Mouse (Mus musculus) forebrain, embryonic 10.5 days (tissue): ENCODE measurements around the gene Lrrn4cl. TPM values are rescaled to one million over a fixed set of nuclear protein-coding genes. Genes with fewer than 3 reads are reported as not detected.
A peak's percentile ranks its signal among the peaks of the same experiment; 100 is the strongest.

Experiments
- DNase-seq: peaks from one replicate; pipeline ENCODE4 v3.0.0-alpha.2; 2017; ENCODE audit warnings: low spot score; ENCODE audit errors: extremely low spot score
- H3K27ac ChIP-seq: fragments of 300-500 bp; sonication (generic); 2 replicates; pipeline ENCODE4 v1.5.1; 2016; ENCODE audit warnings: mild to moderate bottlenecking
- H3K27me3 ChIP-seq: fragments of 300-500 bp; sonication (generic); 2 replicates; pipeline ENCODE4 v1.6.1; 2016; ENCODE audit warnings: mild to moderate bottlenecking; ENCODE audit not compliant: poor library complexity, severe bottlenecking
- H3K36me3 ChIP-seq: fragments of 300-500 bp; sonication (generic); replicated peaks from 2 replicates; pipeline ENCODE4 v1.6.1; 2016; ENCODE audit warnings: mild to moderate bottlenecking, moderate library complexity
- H3K4me1 ChIP-seq: fragments of 300-500 bp; sonication (generic); 2 replicates; pipeline ENCODE4 v1.6.1; 2016
- H3K4me3 ChIP-seq: fragments of 300-500 bp; sonication (generic); 2 replicates; pipeline ENCODE4 v1.5.1; 2016; ENCODE audit warnings: mild to moderate bottlenecking, moderate library complexity
- H3K9me3 ChIP-seq: fragments of 300-500 bp; sonication (generic); 2 replicates; pipeline ENCODE4 v1.6.1; 2016; ENCODE audit warnings: mild to moderate bottlenecking, moderate library complexity
- WGBS: fragments of 180-500 bp; shearing (Covaris S2); methylation state at CpG from one replicate; pipeline ENCODE4 v1.1.7; 2016; 5-methylcytosine and 5-hydroxymethylcytosine counted together
- polyA plus RNA-seq: library from polyadenylated mRNA; unstranded; fragments of >200 nt; fragmentation: Nextera tagmentation; extraction: Ambion mirVana; gene quantifications from 2 replicates; pipeline ENCODE4 v1.2.1, GENCODE M21; 2016

The Lrrn4cl gene
- polyA plus RNA-seq, 1 experiment from 2014 or later: 0.99 TPM

DNA sequence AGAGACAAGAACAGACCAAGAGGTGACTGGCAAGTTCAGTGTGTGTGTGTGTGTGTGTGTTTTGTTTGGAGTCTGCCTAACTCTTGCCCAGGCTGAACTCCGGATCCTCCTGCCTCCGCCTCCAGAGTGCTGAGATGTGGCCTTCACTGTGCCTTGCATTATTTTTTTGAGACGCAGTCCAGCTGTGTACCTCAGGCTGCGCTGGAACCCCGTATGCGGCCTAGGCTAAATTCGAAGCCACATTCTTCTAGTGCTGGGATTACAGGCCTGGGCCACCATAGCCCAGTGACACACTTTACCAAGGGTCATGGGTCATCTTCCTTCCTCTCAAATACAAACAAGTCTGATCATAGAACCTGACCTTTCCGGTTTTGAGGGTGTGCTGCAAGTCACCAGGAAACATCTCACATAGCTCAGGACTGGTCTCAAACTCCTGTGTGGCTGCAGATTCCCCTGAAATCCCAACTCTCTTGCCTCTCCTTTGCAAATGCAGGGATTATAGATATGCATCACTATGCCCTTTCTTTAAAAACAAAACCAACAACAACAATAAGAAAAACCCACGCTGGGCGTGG, 21.8 kb downstream of the Lrrn4cl start:
- 80% methylated on average over 10 of the region's 10 CpGs for WGBS
- H3K27ac ChIP-seq: peak overlapping the region; percentile 93
- H3K9me3 ChIP-seq: no peaks in the 10 kb centered on the region
- no peak for DNase-seq
- H3K4me3 ChIP-seq: peak overlapping the region; percentile 99
- no peaks in the 10 kb centered on the region for H3K27me3 ChIP-seq
- H3K36me3 ChIP-seq: peaks cover 44% of the 10 kb centered on the region
- H3K4me1 ChIP-seq: peaks cover 14% of the 10 kb centered on the region

DNA sequence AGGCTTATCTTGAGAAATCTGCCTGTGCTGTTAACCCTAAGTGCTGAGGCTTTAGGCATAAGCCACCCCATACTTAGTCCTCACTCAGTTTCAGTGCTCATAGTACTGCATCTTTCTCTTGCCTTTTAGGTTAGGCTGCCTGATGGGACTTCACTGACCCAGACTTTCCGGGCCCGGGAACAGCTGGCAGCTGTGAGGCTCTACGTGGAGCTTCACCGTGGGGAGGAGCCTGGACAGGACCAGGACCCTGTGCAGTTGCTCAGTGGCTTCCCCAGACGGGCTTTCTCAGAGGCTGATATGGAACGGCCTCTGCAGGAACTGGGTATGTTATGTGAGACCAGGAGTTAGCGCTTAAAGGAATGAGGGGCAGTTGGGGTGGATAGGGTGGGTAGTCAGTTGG, 24.5 kb downstream of the Lrrn4cl start:
- DNase-seq: no peak
- H3K9me3 ChIP-seq: no peaks in the 10 kb centered on the region
- WGBS: 91% methylated on average over 7 of the region's 7 CpGs
- no peaks in the 10 kb centered on the region for H3K27me3 ChIP-seq
- no peak overlapping the region for H3K4me3 ChIP-seq
- peaks cover 22% of the 10 kb centered on the region for H3K4me1 ChIP-seq
- peaks cover 54% of the 10 kb centered on the region for H3K36me3 ChIP-seq
- no peak overlapping the region for H3K27ac ChIP-seq

DNA sequence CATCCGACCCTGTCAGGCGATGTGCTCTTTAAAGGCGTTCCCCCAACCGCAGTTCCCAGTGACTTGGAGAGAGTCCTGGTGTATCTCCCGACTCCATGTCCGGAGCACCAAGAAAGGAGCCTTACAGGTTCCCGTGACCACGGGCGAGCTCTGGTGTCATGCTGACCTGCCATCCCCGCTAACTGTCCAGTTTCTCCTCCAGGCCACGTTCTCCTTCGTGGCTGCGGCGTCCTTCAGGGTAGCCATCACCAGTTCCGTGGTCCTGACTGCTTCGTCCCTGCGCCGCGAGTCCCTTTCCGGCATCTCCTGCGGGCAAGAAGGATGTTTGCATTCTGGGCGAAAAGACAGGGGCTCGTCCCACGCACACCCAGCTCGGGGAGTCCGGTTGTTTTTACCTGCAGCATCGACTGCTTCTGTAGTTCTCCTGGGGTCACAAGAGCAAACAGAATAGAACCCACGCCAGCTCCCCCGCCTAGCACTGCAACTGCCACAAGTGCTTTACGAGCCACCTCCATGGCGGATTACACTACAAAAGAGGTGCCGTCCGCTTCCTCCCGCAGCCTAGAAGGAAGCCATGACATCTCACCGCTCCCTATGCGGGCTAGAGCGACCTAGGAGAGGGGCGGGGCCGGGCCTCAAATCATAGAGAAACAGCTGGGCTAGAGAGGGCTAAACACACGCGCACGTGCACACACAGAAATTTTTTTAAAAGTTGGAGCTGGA, 29.9 kb downstream of the Lrrn4cl start, which contains the start of gene Uqcc3:
TSS of gene Uqcc3 (minus strand) at position 613 of the 723 bp plus-strand sequence.
- WGBS: under 1% methylated on average over 42 of the region's 42 CpGs
- peak within 1 kb of the TSS; percentile 89 for H3K4me3 ChIP-seq
- DNase-seq: peak; percentile 82
- no peaks in the 10 kb centered on the region for H3K9me3 ChIP-seq
- H3K36me3 ChIP-seq: peaks cover 29% of the 10 kb centered on the region
- H3K27ac ChIP-seq: peak within 1 kb of the TSS; percentile 89
- peaks cover 16% of the 10 kb centered on the region for H3K4me1 ChIP-seq
- no peaks in the 10 kb centered on the region for H3K27me3 ChIP-seq

DNA sequence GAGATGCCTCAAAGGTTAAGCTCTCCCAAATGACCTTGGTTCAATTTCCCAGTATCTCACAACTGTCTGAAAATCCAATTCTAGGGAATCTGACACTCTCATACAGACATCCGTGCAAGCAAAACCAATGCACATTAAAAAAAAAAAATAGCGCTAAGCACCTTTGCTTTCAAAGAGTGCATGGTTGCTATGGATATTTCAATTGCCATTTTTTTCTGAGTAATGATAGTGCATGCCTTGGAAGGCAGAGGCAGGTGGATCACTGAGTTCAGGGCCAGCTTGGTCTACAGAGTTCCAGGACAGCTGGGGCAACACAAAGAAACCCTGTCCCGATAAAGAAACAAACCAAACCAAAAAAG, 30.4 kb downstream of the Lrrn4cl start:
- peaks cover 16% of the 10 kb centered on the region for H3K4me1 ChIP-seq
- 18% methylated on average over 3 of the region's 3 CpGs for WGBS
- H3K36me3 ChIP-seq: peaks cover 24% of the 10 kb centered on the region
- peak overlapping the region; percentile 89 for H3K27ac ChIP-seq
- peak overlapping the region; percentile 89 for H3K4me3 ChIP-seq
- no peaks in the 10 kb centered on the region for H3K9me3 ChIP-seq
- no peak for DNase-seq
- H3K27me3 ChIP-seq: no peaks in the 10 kb centered on the region

DNA sequence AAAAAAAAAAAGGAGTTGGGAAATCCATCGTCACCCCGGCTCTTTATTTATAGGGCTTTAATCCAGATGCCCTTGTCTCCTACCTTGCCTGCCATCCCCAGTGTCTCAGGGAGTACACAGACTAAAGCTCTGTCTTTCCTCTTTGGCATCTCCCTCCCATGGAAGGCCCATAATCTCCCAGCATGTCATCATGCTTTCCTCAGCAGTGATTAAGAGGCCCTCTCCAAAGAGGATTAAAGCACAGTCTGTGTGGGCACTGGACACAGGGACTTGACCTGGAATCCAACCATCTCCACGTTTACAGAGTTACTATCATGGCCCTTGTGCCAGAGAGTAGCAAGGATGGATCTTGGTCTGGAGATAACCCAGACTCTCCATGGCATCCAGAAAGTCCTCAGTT, 33.0 kb downstream of the Lrrn4cl start, which contains the start of the genes Lbhd1 and Gm49403:
TSS of gene Lbhd1 (plus strand) at position 117 of the 400 bp plus-strand sequence.
TSS of gene Gm49403 (plus strand) at position 315 of the 400 bp plus-strand sequence.
- Histone ChIP-seq H3K27me3 (no peaks in the 10 kb centered on the region), H3K9me3 (no peaks in the 10 kb centered on the region), H3K27ac (no peak within 1 kb of the TSS), H3K36me3 (peaks cover 5% of the 10 kb centered on the region; the same call in 1 of the 2 replicates), H3K4me3 (no peak within 1 kb of the TSS), H3K4me1 (peaks cover 30% of the 10 kb centered on the region)
- DNase-seq: no peak
- WGBS: 81% methylated on average over 3 of the region's 3 CpGs

DNA sequence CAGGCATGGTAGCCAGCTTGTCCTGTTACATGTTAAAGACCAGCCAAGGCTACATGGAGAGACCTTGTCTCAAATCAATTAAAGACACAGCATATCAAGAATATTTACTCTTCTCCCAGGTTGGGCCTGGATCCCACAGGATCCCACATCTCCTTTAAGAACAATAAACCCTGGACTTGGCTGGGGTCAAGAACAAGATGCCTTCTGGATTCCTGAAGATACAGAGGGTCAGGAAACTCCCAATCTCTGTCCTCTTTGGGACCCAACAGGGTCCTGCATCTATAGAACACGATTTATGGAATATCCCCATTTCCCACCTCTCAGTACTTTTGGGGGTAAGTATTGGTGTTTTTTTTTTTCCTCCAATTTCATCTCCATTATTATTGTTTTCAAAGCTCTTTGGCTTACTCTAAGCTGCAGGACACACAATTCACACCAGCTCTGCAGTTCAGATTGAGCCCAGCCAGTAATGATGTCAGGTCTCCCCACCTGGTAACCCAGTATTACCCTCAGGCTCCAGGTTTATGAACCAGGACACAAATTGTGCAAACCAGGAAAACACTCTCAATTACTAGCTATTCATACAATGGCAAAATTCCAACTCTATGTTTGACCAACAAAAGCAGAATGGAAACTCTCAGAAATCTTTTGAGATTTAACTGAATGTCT, 36.5 kb downstream of the Lrrn4cl start:
- peaks cover 22% of the 10 kb centered on the region for H3K36me3 ChIP-seq
- peaks cover 22% of the 10 kb centered on the region for H3K4me1 ChIP-seq
- 56% methylated on average over 1 of the region's 1 CpGs for WGBS
- peak overlapping the region; percentile 78 for H3K4me3 ChIP-seq
- H3K9me3 ChIP-seq: no peaks in the 10 kb centered on the region
- peak overlapping the region; percentile 96 for H3K27ac ChIP-seq
- H3K27me3 ChIP-seq: no peaks in the 10 kb centered on the region
- DNase-seq: no peak

DNA sequence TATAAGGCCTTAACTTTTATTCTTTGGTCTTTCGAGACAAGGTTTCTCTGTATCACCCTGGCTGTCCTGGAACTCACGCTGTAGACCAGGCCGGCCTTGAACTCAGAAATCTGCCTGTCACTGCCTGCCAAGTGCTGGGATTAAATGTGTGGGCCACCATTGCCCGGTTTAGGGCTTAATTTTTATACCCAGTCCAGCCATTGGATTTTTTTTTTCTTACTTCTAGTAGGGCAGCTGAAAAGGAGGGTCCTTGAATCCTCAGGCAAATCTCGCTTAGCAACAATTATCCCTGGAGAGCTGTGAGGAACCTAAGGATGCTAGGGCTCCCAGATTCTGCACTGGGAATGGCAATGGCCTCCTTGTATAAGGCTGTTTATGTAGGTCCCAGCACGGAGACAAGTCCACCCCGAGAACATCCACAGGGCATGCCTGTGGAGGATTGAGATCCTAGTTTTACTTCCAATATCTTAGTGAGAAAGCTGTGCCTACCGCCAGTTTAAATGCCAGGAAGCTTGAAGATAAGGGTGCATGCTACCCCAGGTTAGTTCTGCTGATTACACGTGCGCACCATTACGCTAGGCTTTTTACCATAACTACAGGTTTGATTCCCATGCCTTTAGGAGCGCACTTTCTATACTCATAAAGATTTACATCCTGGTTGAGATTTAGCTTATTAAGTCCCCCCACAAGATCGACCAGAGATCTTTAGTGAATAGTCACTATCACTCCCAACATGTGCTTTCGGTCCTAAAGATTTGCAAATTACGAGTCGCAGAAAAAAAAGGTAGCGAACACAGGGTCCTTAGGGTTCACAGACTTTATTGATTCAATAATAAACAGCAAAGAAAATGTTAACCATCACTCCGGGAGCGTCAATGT, 37.3 kb downstream of the Lrrn4cl start:
- Histone ChIP-seq H3K4me3 (peak overlapping the region; percentile 78), H3K27ac (peak overlapping the region; percentile 96), H3K36me3 (peaks cover 22% of the 10 kb centered on the region), H3K27me3 (no peaks in the 10 kb centered on the region), H3K4me1 (peaks cover 27% of the 10 kb centered on the region), H3K9me3 (no peaks in the 10 kb centered on the region)
- DNase-seq: no peak
- 16% methylated on average over 19 of the region's 19 CpGs for WGBS

DNA sequence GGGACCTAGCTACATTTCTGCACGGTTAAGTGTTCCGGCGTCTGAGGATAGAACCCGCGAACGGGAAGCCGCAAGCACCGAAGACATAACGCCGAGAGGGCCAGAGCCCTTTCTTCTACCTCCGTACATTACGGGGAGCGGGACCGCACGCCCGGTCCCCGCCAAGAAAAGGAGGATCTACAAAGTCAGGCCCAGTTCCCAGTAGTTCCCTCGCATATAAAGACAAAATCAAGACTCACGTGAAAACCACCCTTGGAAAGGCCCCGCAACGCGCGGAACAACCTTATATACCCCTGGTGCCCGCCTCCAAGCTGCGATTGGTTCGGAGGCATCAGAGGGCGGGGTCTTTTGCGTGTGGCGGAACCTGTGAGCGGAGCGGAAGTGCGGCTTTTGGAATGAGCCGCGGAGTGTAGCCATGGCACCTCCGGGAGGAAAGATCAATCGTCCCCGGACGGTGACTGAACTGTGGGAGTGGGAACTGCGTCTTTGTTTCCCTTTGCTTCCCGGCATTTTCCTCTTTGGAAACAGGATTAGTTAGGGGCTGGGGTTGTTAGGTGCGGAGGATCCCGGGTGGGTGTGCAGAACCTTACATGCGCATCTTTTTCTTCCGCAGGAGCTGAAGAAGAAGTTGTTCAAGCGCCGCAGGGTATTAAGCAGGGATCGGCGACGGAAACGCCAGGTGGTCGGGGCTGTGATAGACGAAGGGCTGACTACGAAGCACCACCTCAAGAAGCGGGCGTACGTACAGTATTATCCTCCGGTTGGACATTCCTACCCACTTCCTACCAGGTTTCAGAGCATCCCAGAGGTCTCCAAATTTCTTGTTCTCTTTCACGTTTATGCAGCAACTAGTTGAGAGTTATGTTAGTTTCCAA, 38.2 kb downstream of the Lrrn4cl start, which contains the start of the genes 1810009A15Rik and Gm49416:
TSS of gene 1810009A15Rik (plus strand) at position 343 of the 875 bp plus-strand sequence.
TSS of gene Gm49416 (plus strand) at position 416 of the 875 bp plus-strand sequence.
- DNase-seq: peak; percentile 95
- no peaks in the 10 kb centered on the region for H3K9me3 ChIP-seq
- H3K4me1 ChIP-seq: peaks cover 32% of the 10 kb centered on the region
- H3K36me3 ChIP-seq: peaks cover 22% of the 10 kb centered on the region
- peak within 1 kb of the TSS; percentile 96 for H3K27ac ChIP-seq
- H3K27me3 ChIP-seq: no peaks in the 10 kb centered on the region
- WGBS: under 1% methylated on average over 58 of the region's 58 CpGs
- H3K4me3 ChIP-seq: peak within 1 kb of the TSS; percentile 78

DNA sequence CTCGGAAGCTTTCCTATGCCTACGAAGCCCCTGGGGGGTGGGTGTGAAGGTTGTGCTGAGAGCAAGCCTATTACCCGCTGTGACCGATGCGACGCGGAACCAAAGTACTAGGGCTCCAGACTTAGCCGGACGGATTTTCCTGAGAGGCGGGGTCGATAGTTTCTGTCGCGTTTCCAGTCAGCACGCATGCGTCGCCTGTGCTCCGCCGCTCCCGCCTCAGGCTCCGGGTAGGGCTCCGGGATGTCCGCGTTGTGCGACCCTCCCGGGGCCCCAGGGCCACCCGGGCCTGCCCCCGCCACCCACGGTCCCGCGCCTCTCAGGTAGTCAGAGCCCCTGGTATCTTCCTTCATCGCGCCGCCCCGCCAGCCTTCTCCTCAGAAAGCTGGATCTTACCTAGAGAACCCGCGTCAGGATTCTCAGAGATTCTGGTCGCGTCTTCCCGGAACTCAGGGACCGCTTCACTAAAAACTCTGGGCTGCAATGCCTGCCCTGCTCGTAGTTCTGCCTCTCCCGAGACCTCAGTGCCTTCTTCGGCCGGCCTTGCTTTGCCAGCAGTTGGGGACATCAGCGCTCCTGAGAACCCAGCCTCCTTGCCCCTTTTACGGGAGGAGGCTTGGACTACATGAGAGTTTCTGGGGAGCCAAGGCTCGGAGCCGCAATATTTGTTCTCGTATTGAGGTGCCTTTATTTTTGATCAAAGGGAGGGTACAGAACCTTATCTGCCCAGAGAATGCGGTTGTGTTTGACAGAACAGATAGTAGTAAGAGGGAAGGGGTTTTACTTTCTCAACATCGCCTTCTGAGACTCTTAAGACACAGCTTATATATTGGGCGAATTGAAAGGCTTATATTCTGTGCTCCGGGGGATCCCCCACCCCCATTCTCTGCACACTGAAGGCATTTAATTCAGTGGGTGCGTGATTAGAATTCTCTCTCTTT, 42.5 kb downstream of the Lrrn4cl start, which contains the start of gene Ints5:
TSS of gene Ints5 (plus strand) at position 177 of the 938 bp plus-strand sequence.
- peak; percentile 83 for DNase-seq
- Histone ChIP-seq H3K27ac (peak within 1 kb of the TSS; percentile 94), H3K27me3 (no peaks in the 10 kb centered on the region), H3K4me3 (peak within 1 kb of the TSS; percentile 84), H3K9me3 (no peaks in the 10 kb centered on the region), H3K4me1 (peaks cover 44% of the 10 kb centered on the region), H3K36me3 (peaks cover 53% of the 10 kb centered on the region)
- WGBS: 4% methylated on average over 54 of the region's 54 CpGs

DNA sequence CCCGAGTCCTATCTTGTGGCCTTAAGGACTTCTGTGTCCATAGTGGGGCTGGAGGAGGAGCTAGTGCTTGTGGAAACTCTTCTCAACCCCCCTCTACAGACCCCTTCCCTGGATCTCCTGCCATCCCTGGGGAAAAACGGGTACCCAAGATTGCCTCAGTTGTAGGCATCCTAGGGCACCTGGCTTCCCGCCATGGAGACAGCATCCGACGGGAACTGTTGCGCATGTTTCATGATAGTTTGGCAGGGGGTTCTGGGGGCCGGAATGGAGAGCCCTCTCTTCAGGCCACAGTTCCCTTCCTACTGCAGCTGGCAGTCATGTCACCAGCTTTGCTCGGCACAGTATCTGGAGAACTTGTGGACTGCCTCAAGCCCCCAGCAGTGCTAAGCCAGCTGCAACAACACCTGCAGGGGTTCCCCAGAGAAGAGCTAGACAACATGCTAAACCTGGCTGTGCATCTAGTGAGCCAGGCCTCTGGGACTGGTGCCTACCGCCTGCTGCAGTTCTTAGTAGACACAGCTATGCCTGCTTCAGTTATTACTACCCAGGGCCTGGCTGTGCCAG, 44.9 kb downstream of the Lrrn4cl start:
- Histone ChIP-seq H3K9me3 (no peaks in the 10 kb centered on the region), H3K36me3 (peaks cover 52% of the 10 kb centered on the region), H3K27me3 (no peaks in the 10 kb centered on the region), H3K4me1 (peaks cover 50% of the 10 kb centered on the region), H3K4me3 (peak overlapping the region; percentile 1; the same call in 1 of the 2 replicates), H3K27ac (no peak overlapping the region)
- WGBS: 97% methylated on average over 9 of the region's 9 CpGs
- DNase-seq: no peak
